Mouse (Mus musculus): ENCODE data around the gene 4833439L19Rik.

The 4833439L19Rik gene

DNA sequence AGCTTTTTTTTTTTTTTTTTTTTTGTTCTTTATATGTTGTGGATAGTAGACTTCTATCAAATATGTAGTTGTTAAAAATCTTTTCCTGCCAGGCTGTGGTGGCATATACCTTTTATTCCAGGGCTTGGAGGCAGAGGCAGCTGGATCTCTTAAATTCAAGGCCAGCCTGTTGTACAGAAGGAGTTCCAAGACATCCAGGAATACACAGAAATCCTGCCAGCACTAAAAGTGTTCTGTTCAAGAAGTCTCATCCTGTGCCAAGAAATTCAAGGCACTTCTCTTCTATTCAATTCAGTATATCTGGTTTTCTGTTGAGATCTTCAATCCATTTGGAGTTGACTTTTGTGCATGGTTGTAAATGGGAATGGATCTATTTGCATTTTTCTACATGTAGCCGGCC lies 59.3 kb downstream of the 4833439L19Rik start:
- no peak for DNase-seq

DNA sequence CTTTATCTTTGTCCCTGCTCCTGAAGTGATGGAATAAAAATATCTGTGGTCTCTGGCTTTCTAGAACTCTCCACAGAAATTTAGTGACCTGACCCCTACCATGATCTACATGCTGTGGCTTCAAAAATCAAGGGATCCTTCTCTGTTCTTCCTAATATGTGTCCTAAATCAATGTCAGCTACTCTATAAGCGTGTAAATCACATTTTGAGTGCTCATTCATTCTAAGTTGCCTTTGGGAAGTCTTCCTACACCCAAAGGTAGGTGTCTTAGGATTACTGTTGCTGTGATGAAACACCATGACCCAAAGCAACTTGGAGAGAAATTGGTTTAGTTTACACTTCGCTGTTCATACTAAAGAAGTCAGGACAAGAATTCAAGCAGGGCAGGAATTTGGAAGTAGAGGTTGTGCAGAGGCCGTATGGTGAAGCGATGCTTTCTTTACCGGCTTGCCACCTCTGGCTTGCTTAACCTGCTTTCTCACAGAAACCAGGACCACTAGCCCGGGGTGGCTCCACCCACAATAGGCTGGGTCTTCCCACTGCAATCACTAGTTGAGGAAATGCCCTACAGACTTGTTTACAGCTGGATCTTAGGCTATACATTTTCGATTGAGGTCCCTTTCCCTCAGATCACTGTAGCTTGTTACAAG lies 60.5 kb downstream of the 4833439L19Rik start:
- DNase-seq: no peak

DNA sequence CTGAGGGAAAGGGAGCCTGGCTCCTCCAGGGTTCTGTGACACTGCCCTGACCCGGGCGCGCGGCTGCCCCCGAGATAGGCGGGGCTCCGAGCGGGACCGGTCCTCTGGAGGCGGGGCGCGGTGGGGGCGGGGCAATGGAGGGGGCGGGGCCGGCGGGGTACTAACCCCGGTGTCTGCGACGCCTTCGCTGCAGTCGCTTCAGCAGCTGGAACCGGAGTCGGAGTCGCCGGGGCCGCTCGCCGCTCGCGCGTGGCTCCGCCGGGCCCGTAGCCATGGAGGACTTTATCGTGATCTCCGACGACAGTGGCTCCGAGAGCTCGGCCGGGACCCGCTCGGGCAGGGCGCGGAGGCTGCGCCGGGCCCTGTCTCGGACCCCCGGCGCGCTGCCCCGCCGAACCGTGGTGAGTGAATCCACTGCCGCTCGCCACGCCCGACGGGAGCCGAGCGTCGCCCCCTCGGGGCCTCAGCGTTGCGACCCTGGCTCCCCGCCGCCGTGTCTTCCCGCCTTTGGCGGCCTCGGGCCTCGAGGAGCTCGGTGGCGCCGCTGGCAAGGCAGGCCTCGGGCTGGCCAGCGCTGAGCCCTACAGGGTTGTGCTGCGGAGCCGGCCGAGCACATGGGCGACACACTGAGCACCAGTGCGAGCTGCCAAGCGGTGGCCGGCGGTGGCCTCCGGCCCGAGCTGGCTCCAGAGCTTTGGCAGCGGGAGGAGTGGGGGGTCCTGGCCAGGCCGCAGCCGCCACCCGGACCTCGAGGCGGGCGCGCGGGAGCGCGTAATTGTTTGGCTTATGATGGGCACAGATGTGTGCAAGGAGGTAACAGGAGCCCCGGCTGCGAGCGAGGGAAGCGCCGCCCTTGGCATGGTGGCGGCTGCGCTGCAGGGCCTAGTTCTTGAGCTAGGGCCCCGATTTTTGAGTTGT lies 61.4 kb downstream of the 4833439L19Rik start, which contains the start of gene Simc1:
Gene Simc1 (plus strand): TSS at position 176 of the 918 bp plus-strand sequence.
- peak; percentile 81 to 82 for DNase-seq

DNA sequence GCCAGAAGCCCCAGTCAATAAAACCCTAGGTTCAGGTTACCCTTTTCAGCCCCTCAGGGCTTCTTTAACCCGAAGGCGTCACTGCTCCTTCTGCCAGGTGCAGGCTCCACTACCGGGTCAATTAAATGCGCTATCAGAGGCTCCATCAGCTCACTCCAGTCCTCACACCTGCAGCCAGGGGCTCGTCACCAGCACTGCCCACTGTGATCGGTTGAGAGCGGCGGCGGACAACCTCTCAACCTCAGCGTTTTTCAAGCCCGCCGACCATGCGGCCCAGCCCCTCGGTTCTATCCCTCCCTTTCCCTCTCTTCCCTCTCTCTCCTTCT lies 62.0 kb downstream of the 4833439L19Rik start:
- no peak for DNase-seq

DNA sequence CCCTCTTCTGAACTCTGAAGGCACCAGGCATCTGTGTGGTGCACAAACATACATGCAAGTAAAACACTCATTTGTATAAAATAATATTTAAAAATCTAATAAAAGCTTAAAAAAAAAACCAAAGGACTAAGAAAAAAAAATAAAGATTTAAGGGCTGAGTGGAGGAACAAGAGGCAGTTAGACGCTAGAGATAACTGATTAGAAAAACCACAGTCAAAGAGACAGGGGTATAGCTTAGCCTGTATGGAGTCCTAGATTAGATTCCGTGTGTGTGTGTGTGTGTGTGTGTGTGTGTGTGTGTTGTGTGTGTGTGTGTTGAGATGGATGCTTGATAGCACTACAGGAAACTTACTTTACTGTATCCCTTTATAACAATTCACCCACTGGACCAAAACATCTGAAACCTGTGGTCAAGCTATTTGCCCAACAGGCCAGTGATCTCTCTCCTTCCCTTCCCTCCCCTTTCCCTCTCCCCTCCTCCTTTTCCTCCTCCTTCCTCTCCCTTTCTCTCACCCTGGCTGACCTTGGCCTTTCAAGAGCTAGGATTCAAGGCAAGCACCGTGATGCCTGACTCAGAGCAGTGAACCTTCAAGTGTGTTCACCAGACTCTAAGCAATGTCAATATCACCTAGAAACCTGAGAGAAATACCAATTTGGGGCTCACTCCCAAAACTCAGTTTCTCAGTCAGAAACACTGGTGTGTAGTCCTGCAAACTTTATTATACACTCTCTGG lies 63.1 kb downstream of the 4833439L19Rik start:
- no peak for DNase-seq

DNA sequence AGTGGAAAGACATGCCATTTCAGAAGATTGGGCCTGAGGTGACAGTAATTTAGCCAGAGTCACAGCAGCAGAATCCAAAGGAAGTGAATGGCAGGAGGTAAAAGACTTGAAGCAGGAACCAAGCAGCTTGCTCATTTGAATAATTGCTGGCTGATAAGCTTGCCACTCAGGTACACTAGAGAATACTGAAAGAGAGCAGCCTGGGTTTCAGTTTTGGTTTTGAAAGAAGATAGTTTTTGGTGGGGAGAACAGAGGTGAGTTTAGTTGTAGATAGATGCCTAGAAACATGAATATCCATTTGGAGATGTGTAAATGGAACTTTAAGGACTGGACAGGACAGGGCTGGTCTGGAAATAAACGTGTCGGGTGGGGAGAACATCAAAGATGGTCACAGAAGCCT lies 63.9 kb downstream of the 4833439L19Rik start:
- DNase-seq: no peak

Measured in lung, postnatal 4 days (tissue).